Mouse (Mus musculus) lung, embryonic 14.5 days (tissue): Measurements from ENCODE around the gene Sltm. TPM values are rescaled to one million over a fixed set of nuclear protein-coding genes. Genes with fewer than 3 reads are reported as not detected.
"Not testable (repeated sequence)": the region's sequence is repeated elsewhere in the genome, so short reads cannot be mapped to it uniquely, and the experiment has no call there.

Source experiments
- ATAC-seq: fragments of 200-750 bp; cut with Nextera tagmentation; 2 replicates; pipeline ENCODE4 v1.8.0; 2017; ENCODE audit warnings: mild to moderate bottlenecking, moderate TSS enrichment, moderate library complexity; ENCODE audit not compliant: insufficient read depth
- DNase-seq: peaks from one replicate; pipeline ENCODE4 v3.0.0-alpha.2; 2015
- H3K27ac ChIP-seq: fragments of 300-500 bp; sonication (generic); 2 replicates; pipeline ENCODE4 v1.5.1; 2014; ENCODE audit warnings: low read depth, mild to moderate bottlenecking, moderate library complexity
- H3K27me3 ChIP-seq: fragments of 300-500 bp; sonication (generic); 2 replicates; pipeline ENCODE4 v1.6.1; 2014; ENCODE audit warnings: low read length, control low read depth; ENCODE audit not compliant: insufficient read depth
- H3K36me3 ChIP-seq: fragments of 300-500 bp; sonication (generic); 2 replicates; pipeline ENCODE4 v1.6.1; 2014; ENCODE audit warnings: control low read depth; ENCODE audit not compliant: insufficient read depth
- H3K4me1 ChIP-seq: fragments of 300-500 bp; sonication (generic); 2 replicates; pipeline ENCODE4 v1.6.1; 2014; ENCODE audit warnings: antibody characterized with exemption, control low read depth; ENCODE audit not compliant: insufficient read depth
- H3K4me2 ChIP-seq: fragments of 300-500 bp; sonication (generic); 2 replicates; pipeline ENCODE4 v1.6.1; 2014; ENCODE audit warnings: mild to moderate bottlenecking
- H3K4me3 ChIP-seq: fragments of 300-500 bp; sonication (generic); 2 replicates; pipeline ENCODE4 v1.5.1; 2014; ENCODE audit warnings: low read depth, low read length
- H3K9ac ChIP-seq: fragments of 300-500 bp; sonication (generic); 2 replicates; pipeline ENCODE4 v1.6.1; 2014
- H3K9me3 ChIP-seq: fragments of 300-500 bp; sonication (generic); 2 replicates; pipeline ENCODE4 v1.6.1; 2016; ENCODE audit warnings: low read depth, low read length, control low read depth
- CTCF ChIP-seq: IDR thresholded peaks from 2 replicates; pipeline ENCODE4 v1.5.1; 2016; ENCODE audit warnings: antibody characterized with exemption, low read depth
- WGBS: fragments of 180-500 bp; shearing (Covaris S2); extraction: QIAGEN DNeasy Blood & Tissue Kit; methylation state at CpG from one replicate; pipeline ENCODE4 v1.1.7; 2014; 5-methylcytosine and 5-hydroxymethylcytosine counted together
- polyA plus RNA-seq: library from polyadenylated mRNA; unstranded; fragments of >200 nt; fragmentation: Nextera tagmentation; extraction: Ambion mirVana; gene quantifications from 2 replicates; pipeline ENCODE4 v1.2.1, GENCODE M21; 2014

Sltm gene
- polyA plus RNA-seq, 1 experiment from 2014 or later = 55.9 TPM

GRCm38 (mm10) chr9:70524366-70524765 is 18.2 kb upstream of the Sltm start:
- 82% methylated on average over 7 of the region's 7 CpGs for WGBS

GRCm38 (mm10) chr9:70533328-70533727 is 9.2 kb upstream of the Sltm start:
- H3K36me3 ChIP-seq = no peaks in the 10 kb centered on the region
- DNase-seq (no peak), ATAC-seq (no peak)
- H3K4me3 ChIP-seq = no peak overlapping the region
- H3K27ac ChIP-seq = no peak overlapping the region
- no peaks in the 10 kb centered on the region for H3K4me1 ChIP-seq
- no peaks in the 10 kb centered on the region for H3K27me3 ChIP-seq
- H3K9ac ChIP-seq = no peak overlapping the region
- 59% methylated on average over 3 of the region's 3 CpGs for WGBS
- H3K9me3 ChIP-seq = no peaks in the 10 kb centered on the region
- TF ChIP-seq CTCF = no peak
- H3K4me2 ChIP-seq = no peak overlapping the region

More at GRCm38 (mm10) chr9:70524366-70524765, 18.2 kb upstream of the Sltm start:
- Histone ChIP-seq H3K36me3 (no peaks in the 10 kb centered on the region), H3K4me3 (no peak overlapping the region), H3K9me3 (no peaks in the 10 kb centered on the region), H3K27ac (no peak overlapping the region), H3K4me1 (no peaks in the 10 kb centered on the region), H3K4me2 (no peak overlapping the region), H3K27me3 (no peaks in the 10 kb centered on the region), H3K9ac (no peak overlapping the region)
- no peak for ATAC-seq
- no peak for TF ChIP-seq CTCF
- DNase-seq = no peak

GRCm38 (mm10) chr9:70541584-70541983 is 970 bp upstream of the Sltm start:
- H3K27me3 ChIP-seq = no peaks in the 10 kb centered on the region
- peak overlapping the region; percentile 97 for H3K9ac ChIP-seq
- H3K4me1 ChIP-seq = peaks cover 4% of the 10 kb centered on the region; the same call in 1 of the 2 replicates
- 0 out of 2 replicates have a peak, but pooled peaks cover under 1% of the 10 kb centered on the region for H3K36me3 ChIP-seq
- H3K27ac ChIP-seq = no peak overlapping the region; the same call in 1 of the 2 replicates
- ATAC-seq = no peak
- peak; percentile 14 for DNase-seq
- H3K4me2 ChIP-seq = peak overlapping the region; percentile 91
- H3K9me3 ChIP-seq = no peaks in the 10 kb centered on the region
- no peak for TF ChIP-seq CTCF
- WGBS = 5% methylated on average over 6 of the region's 6 CpGs
- peak overlapping the region; percentile 92 for H3K4me3 ChIP-seq

- under 1% methylated on average over 64 of the region's 64 CpGs for WGBS
- H3K27me3 ChIP-seq = no peaks in the 10 kb centered on the region
- ATAC-seq (peak; percentile 86), DNase-seq (peak; percentile 75)
- TF ChIP-seq CTCF = no peak
- H3K27ac ChIP-seq = peak overlapping the region; percentile 99
- no peaks in the 10 kb centered on the region for H3K9me3 ChIP-seq
- H3K9ac ChIP-seq = peak overlapping the region; percentile 97
- H3K4me1 ChIP-seq = peaks cover 4% of the 10 kb centered on the region; the same call in 1 of the 2 replicates
- peaks cover 9% of the 10 kb centered on the region; the same call in 1 of the 2 replicates for H3K36me3 ChIP-seq
- peak overlapping the region; percentile 92 for H3K4me3 ChIP-seq
- H3K4me2 ChIP-seq = peak overlapping the region; percentile 91
Observed at GRCm38 (mm10) chr9:70543048-70543880, 710 bp downstream of the Sltm start.

GRCm38 (mm10) chr9:70543985-70544384 is 1.4 kb downstream of the Sltm start:
- H3K9me3 ChIP-seq = no peaks in the 10 kb centered on the region
- H3K4me1 ChIP-seq = peaks cover 4% of the 10 kb centered on the region; the same call in 1 of the 2 replicates
- no peak overlapping the region for H3K27ac ChIP-seq
- peak overlapping the region; percentile 91 for H3K4me2 ChIP-seq
- no peaks in the 10 kb centered on the region for H3K27me3 ChIP-seq
- no peak for ATAC-seq
- peak overlapping the region; percentile 38; the same call in 1 of the 2 replicates for H3K9ac ChIP-seq
- DNase-seq = peak; percentile 50
- H3K36me3 ChIP-seq = peaks cover 16% of the 10 kb centered on the region; the same call in 1 of the 2 replicates
- peak overlapping the region; percentile 92 for H3K4me3 ChIP-seq
- WGBS = 42% methylated on average over 5 of the region's 5 CpGs
- TF ChIP-seq CTCF = no peak

GRCm38 (mm10) chr9:70544831-70545230 is 2.3 kb downstream of the Sltm start:
- H3K4me3 ChIP-seq = no peak overlapping the region
- no peaks in the 10 kb centered on the region for H3K27me3 ChIP-seq
- ATAC-seq (no peak), DNase-seq (no peak)
- no peaks in the 10 kb centered on the region for H3K9me3 ChIP-seq
- H3K9ac ChIP-seq = no peak overlapping the region
- no peak for TF ChIP-seq CTCF
- no peak overlapping the region for H3K27ac ChIP-seq
- peaks cover 4% of the 10 kb centered on the region; the same call in 1 of the 2 replicates for H3K4me1 ChIP-seq
- H3K36me3 ChIP-seq = peaks cover 18% of the 10 kb centered on the region; the same call in 1 of the 2 replicates
- H3K4me2 ChIP-seq = no peak overlapping the region
- 72% methylated on average over 1 of the region's 1 CpGs for WGBS

GRCm38 (mm10) chr9:70546576-70546975 is 4.0 kb downstream of the Sltm start:
- not testable (repeated sequence) for H3K4me1 ChIP-seq, H3K27ac ChIP-seq, H3K27me3 ChIP-seq, H3K4me3 ChIP-seq, H3K9ac ChIP-seq, DNase-seq, H3K4me2 ChIP-seq, H3K9me3 ChIP-seq, ATAC-seq
- peaks cover 21% of the 10 kb centered on the region; the same call in 1 of the 2 replicates for H3K36me3 ChIP-seq
- WGBS = 69% methylated on average over 3 of the region's 3 CpGs
